Mouse (Mus musculus) 3T3-L1 (cell line): ENCODE measurements around the gene Slc22a8.

Experiments
- DNase-seq: peaks from one replicate; pipeline ENCODE4 v3.0.0-alpha.2; 2015; ENCODE audit warnings: low read depth, low spot score

Slc22a8 gene

GRCm38 (mm10) chr19:8590954-8591353 is at the start of gene Slc22a8:
Gene Slc22a8, plus strand, starts transcription at chr19:8591254.
- DNase-seq: no peak

GRCm38 (mm10) chr19:8558897-8559296 is 32.2 kb upstream of the Slc22a8 start:
- DNase-seq: no peak

DNA sequence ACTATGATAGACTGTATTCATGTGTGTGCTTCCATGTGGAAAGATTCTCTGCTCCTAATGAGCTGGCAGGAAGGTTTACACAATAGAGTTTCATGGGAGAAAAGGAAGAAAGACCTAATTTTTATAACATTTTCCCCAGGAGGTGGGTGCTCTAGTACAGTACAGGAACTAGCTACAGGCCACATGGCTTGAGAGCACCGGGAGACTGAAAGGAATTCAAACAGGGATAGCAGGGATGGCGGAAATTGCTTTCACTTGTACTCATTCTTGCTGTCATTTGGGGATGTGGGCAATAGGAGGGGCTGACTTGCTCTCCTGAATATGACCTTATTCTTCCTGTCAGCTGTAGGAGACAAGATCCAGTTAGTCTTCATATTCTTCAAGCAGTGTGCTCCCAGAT is 27.0 kb upstream of the Slc22a8 start:
- DNase-seq: no peak

DNA sequence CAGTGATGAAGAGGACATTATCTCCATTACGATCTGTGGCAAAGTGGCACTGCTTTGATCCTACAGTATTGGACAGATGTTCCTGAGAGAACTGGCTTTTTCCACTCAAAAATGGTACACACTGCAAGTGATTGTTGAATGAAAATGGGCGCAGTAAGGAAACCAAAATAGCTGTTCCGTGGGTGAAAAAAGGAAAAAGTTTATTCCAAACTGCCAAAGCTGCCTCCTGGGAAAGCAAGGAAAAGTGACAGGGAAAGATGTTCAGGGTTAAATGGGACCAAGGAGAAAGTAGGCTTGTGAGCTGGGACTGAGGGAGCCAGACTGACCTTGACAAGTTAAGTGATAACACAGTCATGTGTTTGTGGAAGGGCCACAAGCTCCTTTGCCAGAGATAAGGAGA is 26.6 kb upstream of the Slc22a8 start:
- DNase-seq: no peak

GRCm38 (mm10) chr19:8565262-8565661 is 25.8 kb upstream of the Slc22a8 start:
- DNase-seq: no peak

DNA sequence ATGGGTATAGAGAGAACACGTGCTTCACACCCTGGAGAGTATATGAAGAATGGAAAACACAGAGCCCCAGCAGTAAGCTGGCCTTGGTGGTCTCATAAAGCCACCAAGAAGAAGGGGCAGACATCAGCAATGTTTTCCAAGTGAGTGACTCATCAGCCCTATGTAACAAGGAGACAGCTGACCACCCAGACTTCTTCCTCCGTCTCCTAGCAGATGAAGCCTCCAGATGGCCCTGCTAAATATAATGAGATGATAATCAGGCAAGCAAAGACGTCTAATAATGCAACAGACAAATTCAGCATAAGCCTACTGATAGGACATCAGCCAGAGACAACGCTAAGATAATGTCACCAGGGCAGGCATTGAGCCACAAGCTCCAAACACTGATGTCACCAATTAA is 25.1 kb upstream of the Slc22a8 start:
- no peak for DNase-seq

DNA sequence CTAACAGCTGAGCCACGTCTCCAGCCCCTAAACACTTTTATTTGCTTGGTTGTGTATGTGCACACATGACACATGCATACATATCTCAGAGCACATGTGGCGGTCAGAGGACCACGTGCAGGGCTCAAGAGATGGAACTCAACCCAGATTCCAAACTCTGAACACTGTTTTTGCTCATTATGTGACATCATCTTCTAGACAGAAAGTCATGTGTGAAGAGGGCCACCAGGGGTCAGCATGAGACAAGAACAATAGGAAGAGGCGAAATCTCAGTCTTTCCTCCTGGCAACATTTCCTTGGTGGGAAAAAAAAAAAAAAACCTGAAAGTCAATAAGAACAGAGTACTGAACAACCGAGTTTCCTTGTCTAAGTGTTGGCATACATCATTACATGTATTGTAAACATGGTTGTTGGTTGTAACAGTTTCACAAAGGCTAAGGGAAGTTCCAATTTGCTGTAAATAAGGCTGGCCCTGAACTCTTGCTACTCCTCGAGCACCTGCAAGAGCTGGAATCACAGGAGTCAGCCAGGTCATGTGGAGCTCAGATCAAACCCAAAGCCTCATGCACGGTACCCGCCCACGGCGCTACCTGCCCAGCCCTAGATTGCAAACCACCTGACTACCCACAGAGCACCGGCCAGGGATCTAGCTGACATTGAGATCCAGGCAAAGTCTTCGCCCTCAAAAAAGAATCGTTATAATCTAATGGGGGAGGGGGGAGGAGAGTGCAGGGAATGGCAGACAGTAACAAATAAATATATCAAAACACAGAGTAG is 23.8 kb upstream of the Slc22a8 start:
- peak; percentile 76 for DNase-seq

GRCm38 (mm10) chr19:8569453-8569863 is 21.6 kb upstream of the Slc22a8 start:
- DNase-seq: no peak

GRCm38 (mm10) chr19:8570341-8571040 is 20.6 kb upstream of the Slc22a8 start:
- DNase-seq: no peak

DNA sequence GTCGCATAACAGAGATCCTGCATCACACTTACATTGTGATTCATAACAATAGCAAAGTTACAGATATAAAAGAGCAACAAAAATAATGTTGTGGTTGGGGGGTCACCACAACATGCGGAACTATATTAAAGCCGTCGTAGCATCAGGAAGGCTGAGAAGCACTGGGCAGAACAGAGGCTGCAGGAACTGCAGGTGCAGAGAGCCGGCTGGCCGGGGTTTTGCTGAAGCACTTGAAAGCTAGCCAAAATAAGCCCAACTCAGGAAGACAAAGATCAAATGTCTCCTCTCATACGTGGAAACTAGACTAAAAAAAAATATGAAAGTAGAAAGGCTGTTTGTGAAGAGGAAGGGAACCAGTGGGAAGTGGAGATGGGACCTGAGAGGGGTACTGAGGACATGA is 19.3 kb upstream of the Slc22a8 start:
- no peak for DNase-seq

- no peak for DNase-seq
Observed at GRCm38 (mm10) chr19:8572485-8572884, 18.6 kb upstream of the Slc22a8 start.

DNA sequence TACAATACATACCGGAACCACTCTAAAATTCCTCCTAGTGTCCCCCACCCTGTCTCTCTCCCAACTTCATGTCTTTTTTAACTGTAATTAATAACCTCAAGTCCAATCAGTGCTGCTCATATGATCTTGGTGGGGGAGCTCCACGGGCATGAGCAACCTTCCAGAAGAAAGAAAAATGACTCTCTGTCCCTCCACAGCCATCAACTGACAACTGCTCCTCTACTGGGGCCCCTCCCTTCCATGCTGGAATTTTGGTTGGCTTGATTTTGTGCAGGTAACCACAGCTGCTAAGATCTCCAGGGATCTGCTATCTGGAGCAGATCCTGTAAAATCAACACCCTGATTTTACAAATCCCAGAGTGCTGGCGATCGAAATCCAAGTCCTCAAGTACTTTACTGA is 13.6 kb upstream of the Slc22a8 start:
- DNase-seq: no peak

GRCm38 (mm10) chr19:8578293-8578969 is 12.6 kb upstream of the Slc22a8 start:
- DNase-seq: peak; percentile 78

DNA sequence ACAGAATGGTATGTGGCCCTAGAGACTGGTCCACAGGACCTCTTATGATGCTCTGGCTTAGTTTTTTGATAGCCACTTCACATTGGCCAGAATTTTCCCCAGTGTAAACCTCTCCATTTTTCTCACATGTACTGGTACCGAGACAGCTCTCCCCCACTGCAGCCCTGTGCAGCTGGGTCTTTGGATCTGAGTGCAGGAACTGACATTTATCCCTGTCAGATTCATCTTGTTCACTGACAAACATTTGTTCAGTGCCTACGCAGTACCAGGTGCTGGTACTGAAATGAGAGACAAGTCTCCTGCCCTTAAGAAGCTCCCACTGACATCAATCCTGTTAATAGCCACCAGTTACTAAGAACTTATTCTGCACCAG is 12.1 kb upstream of the Slc22a8 start:
- DNase-seq: no peak

DNA sequence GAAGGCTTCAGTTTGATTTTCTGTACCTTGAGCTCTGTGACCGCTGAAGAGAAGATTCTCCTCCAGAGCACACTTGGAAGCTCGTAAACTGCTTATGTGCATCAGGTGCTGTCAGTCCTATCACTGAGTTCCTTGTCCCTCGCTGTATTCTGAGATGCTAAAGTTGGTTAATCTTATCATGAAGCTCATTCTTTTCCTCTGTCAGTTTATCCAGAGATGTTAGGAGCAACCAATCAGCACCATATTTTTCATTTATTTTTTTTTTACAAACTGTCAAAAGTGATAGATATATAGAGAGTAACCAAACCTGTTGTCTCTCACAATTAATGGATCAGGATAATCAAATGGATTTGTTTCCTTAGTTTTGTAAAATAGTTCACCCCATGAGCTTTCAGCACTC is 5.8 kb upstream of the Slc22a8 start:
- no peak for DNase-seq

GRCm38 (mm10) chr19:8585899-8586298 is 5.2 kb upstream of the Slc22a8 start:
- DNase-seq: no peak

DNA sequence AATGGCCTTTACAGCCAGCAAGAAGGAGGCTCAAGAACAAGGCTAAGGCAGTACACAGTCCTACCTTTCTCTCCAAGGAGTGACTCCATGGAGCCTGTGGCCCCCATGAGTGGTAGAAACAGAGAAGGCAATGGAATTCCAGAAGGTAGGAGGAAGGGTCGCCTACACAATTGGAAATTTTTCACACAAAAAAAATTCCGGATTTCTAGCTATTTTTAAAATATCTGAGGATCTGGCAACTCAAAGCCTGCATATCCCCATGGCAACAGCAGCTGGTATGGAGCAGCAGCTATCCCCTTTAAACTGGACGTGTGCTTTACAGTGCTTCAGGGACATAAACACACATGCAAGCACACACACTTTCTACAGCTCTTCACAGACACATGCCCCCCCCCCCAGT is 4.7 kb upstream of the Slc22a8 start:
- DNase-seq: no peak

DNA sequence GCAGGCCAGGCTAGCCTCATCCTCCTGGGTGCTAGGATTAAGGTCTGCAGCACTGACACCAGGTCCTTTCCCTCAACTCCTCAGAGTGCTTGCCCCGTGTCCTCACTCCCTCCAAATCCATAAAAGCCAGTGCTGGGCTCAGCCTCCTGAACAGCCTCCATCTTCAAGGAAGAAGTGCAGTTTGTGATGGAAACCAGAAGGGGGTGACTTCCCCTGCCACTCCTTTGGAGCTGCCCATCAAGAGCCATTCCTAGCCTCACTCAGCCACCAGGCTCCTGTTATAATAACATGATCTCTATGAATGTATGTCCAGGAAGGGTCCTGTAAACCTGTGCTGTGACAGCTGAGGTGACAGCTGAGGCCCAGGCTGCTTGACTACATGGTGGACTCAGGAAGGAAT is 3.7 kb upstream of the Slc22a8 start:
- DNase-seq: no peak

- DNase-seq: no peak
Observed at GRCm38 (mm10) chr19:8592155-8592554, 1.1 kb downstream of the Slc22a8 start.

DNA sequence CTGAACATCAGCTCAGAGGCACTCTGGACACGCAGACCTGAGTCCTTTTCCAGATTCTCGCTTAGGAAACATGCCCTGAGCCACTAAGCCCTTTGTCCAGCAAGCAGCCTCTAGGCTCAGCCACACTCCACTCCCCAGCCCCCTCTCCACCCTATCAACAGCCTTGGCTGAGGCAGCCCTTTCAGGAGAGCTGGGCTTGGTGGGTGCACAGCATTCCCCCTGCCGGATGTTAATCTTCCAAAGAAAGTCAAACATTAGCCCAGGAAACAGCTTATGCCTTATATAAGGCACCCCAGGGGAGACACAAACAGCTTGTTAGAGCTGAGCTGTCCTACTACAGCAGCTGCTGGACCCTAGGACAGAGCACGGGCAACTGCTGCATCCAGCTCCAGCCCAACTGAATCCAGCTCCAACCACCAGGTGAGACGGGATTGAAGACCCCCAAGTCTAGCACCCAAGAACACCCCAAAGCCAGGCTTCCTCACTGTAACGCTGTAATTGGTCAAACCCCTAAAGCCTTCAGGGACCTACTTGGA is 1.9 kb downstream of the Slc22a8 start:
- no peak for DNase-seq

DNA sequence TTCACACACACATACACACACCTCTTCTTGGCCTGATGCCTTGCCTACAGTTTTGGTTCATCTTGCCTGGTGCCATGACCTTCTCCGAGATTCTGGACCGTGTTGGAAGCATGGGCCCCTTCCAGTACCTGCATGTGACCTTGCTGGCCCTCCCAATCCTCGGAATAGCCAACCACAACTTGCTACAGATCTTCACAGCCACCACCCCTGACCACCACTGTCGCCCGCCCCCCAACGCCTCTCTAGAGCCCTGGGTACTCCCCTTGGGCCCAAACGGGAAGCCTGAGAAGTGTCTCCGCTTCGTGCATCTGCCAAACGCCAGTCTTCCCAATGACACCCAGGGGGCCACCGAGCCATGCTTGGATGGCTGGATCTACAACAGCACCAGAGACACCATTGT is 2.8 kb downstream of the Slc22a8 start:
- no peak for DNase-seq

- DNase-seq: no peak
Observed at GRCm38 (mm10) chr19:8594518-8594917, 3.5 kb downstream of the Slc22a8 start.
